Mouse (Mus musculus): ENCODE data around the gene Sipa1l3.

- TF ChIP-seq POLR2A (IDR thresholded peaks at IDR 0.05; ENCODE audit: low read depth, low read length): no peak
- no peak for TF ChIP-seq CTCF (IDR thresholded peaks at IDR 0.05; ENCODE audit: extremely low read depth, insufficient read depth, insufficient read length, insufficient replicate concordance)
Observed at GRCm38 (mm10) chr7:29503616-29504015, 14.8 kb downstream of the Sipa1l3 start.

Data from spleen, adult 2 months (tissue).